Mouse (Mus musculus): ENCODE data around the gene Srp54b. TPM values are rescaled to one million over a fixed set of nuclear protein-coding genes. Genes with fewer than 3 reads are reported as not detected.

The Srp54b gene
- polyA plus RNA-seq (2017; shearing (Covaris generic)): 35.6 TPM

DNA sequence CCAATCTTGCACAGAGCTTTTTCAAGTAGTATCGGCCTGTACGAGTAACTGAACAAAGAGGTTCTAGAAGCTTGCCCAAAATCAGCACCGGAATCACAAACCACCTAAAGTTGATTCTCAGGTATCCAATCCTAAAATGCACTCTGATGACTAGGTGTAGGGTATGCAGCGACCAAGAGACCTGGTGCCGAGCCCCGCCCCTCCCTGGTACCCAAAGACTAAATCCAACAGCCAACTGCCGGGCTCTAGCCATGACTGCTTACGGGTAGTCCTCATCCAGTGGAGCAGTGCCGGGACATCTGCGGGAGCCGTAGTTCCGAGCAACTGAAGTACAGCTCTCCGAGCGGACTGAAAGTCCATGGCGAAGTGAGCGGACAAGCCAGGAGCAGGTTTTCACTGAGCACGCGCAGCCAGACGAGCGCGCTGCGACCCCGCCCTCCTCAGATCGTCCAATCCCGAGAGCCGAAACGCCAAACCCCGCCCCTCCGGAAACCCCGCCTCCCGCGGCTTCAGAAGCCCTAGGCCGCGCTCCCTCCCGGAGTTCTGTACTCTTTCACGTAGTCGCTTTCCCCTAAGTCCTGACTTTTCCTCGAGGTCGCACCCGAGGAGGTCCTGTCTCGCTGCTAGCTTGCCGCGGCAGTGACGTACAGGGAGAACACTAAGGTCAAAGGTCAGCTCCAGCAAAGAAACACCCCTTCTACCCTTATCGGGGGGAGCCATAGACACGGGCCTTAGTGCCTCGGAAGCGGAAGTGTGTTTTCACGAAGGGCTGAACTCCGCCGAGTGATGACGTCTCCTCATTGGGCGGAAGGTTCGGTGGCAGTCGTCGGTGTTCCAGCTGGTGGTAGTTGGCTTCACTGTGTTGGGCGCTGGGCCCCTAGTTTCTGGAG lies at the start of gene Srp54b:
Srp54b (plus strand) TSS at position 546 of the 890 bp plus-strand sequence.

GRCm38 (mm10) chr12:55124242-55124641 lies 30.7 kb upstream of the Srp54b start, which contains the start of gene Fam177a:
TSS of gene Fam177a (plus strand) at chr12:55124469.

GRCm38 (mm10) chr12:55199306-55199705 lies 44.4 kb downstream of the Srp54b start, which contains the start of gene 1700047I17Rik2:
TSS of gene 1700047I17Rik2 (plus strand) at chr12:55199592.

GRCm38 (mm10) chr12:55229626-55230519 lies 75.0 kb downstream of the Srp54b start, which contains the start of gene Srp54c:
TSS of gene Srp54c (plus strand) at chr12:55230168.

Other genes starting within 250 kb of the Srp54b start
- gene Gm20403, start 168.6 kb upstream of the Srp54b start, polyA plus RNA-seq (2017; shearing (Covaris generic)): not detected
- 16.3 TPM for gene Baz1a, start 140.8 kb upstream of the Srp54b start, polyA plus RNA-seq (2017; shearing (Covaris generic))
- 19.3 TPM for gene 2700097O09Rik, start 75.0 kb upstream of the Srp54b start, polyA plus RNA-seq (2017; shearing (Covaris generic))
- gene Srp54a, start 74.8 kb upstream of the Srp54b start, polyA plus RNA-seq (2017; shearing (Covaris generic)): 156 TPM
- 17.2 TPM for gene Fam177a, start 30.6 kb upstream of the Srp54b start, polyA plus RNA-seq (2017; shearing (Covaris generic))
- gene 1700047I17Rik2, start 44.5 kb downstream of the Srp54b start, polyA plus RNA-seq (2017; shearing (Covaris generic)): not detected
- 77.9 TPM for gene Srp54c, start 75.1 kb downstream of the Srp54b start, polyA plus RNA-seq (2017; shearing (Covaris generic))
- gene 1110008L16Rik, start 144.5 kb downstream of the Srp54b start, polyA plus RNA-seq (2017; shearing (Covaris generic)): 9.6 TPM
- 21.9 TPM for gene Ppp2r3c, start 147.9 kb downstream of the Srp54b start, polyA plus RNA-seq (2017; shearing (Covaris generic))
- 315 TPM for gene Psma6, start 229.1 kb downstream of the Srp54b start, polyA plus RNA-seq (2017; shearing (Covaris generic))

Measured in activated CD4-positive, CD25-positive, alpha-beta regulatory T cell, adult 9 weeks (primary cell).